8 mouse cellular contexts compared by ENCODE assay signal in the genomic region with DNA sequence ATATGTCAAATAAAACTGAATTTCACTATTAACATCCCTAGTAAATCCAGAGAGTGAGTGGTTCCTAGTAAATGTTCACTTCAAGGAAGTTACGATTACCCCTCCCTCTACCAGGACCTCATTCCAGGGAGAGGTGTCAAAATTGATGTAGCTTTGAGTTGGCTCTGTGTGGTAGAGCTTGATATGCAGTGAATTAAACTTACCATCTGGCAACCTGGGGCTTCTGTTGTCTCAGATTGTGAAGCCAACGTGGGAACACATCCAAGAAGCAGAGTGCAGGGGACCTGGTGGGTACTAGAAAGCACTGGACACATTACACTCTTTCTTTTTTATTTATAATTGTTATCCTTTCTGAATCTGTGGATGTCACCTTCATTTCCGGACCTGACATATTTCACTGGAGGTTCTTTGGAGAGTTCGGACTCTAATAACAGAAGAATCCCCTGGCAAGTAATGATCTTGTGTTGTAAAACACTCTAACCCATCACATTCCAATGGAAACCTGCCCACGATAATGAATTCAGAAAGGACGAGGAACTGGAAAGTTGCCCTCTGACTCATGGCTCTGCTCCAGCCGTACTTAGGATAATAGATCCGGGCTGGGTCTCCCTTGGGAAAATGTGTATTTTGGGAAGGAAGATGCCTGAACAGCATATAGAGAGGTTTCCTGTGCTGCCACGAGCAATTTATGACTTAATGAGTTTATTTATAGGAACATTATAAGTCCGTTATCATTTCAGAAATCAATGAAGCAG.
DNase-seq lines count a peak whose midpoint lies in the region; ATAC-seq lines count a peak whose summit lies in the region.

No protein-coding gene starts in this region.

- H3K27me3 ChIP-seq in hindbrain, embryonic 16.5 days (replicated peaks; ENCODE audit: control insufficient read depth, insufficient read depth, low read length), result no peaks in the 10 kb centered on the region
- H3K27me3 ChIP-seq in hindbrain, embryonic 12.5 days, result no peaks in the 10 kb centered on the region
- H3K27me3 ChIP-seq in embryonic facial prominence, embryonic 14.5 days (replicated peaks; ENCODE audit: control insufficient read depth, insufficient read depth, low read length), result no peaks in the 10 kb centered on the region

- H3K36me3 ChIP-seq in hindbrain, embryonic 16.5 days (ENCODE audit: control insufficient read depth, insufficient read depth, low read length), result no peaks in the 10 kb centered on the region
- no peaks in the 10 kb centered on the region for H3K36me3 ChIP-seq in hindbrain, embryonic 12.5 days
- no peaks in the 10 kb centered on the region for H3K36me3 ChIP-seq in embryonic facial prominence, embryonic 14.5 days (ENCODE audit: control insufficient read depth, insufficient read depth, low read length)

- no peaks in the 10 kb centered on the region for H3K9me3 ChIP-seq in hindbrain, embryonic 16.5 days (ENCODE audit: control insufficient read depth, low read length)
- no peaks in the 10 kb centered on the region for H3K9me3 ChIP-seq in hindbrain, embryonic 12.5 days (replicated peaks)
- H3K9me3 ChIP-seq in embryonic facial prominence, embryonic 14.5 days (ENCODE audit: control insufficient read depth, low read length), result no peaks in the 10 kb centered on the region

- no peak overlapping the region for H3K9ac ChIP-seq in hindbrain, embryonic 16.5 days (ENCODE audit: low read depth, low read length)
- H3K9ac ChIP-seq in hindbrain, embryonic 12.5 days, result no peak overlapping the region
- no peak overlapping the region for H3K9ac ChIP-seq in embryonic facial prominence, embryonic 14.5 days (ENCODE audit: low read depth, low read length)

- WGBS in hindbrain, embryonic 16.5 days, result 32% methylated on average over 10 of the region's 10 CpGs
- WGBS in hindbrain, embryonic 12.5 days, result 62% methylated on average over 10 of the region's 10 CpGs
- WGBS in embryonic facial prominence, embryonic 14.5 days, result 33% methylated on average over 10 of the region's 10 CpGs

- H3K4me2 ChIP-seq in hindbrain, embryonic 16.5 days (ENCODE audit: low read length), result peak overlapping the region; percentile 4; the same call in 1 of the 2 replicates
- no peak overlapping the region for H3K4me2 ChIP-seq in hindbrain, embryonic 12.5 days (replicated peaks)
- no peak overlapping the region for H3K4me2 ChIP-seq in embryonic facial prominence, embryonic 14.5 days (ENCODE audit: low read depth, low read length)

- peak; percentile 91 for ATAC-seq in hindbrain, embryonic 16.5 days
- ATAC-seq in hindbrain, embryonic 12.5 days (ENCODE audit: low FRiP score), result no peak
- ATAC-seq in embryonic facial prominence, embryonic 14.5 days (ENCODE audit: low read depth), result no peak

- peak; percentile 31 for DNase-seq in adrenal gland, postnatal 10 days
- peak; percentile 78 for DNase-seq in embryonic facial prominence, embryonic 14.5 days (ENCODE audit: low spot score)
- peak; percentile 64 to 70 for DNase-seq in kidney, postnatal 36 days
- DNase-seq in spleen, adult 18-20 months, result no peak
- DNase-seq in right cerebral cortex, postnatal 14 days, result no peak
- no peak for DNase-seq in urinary bladder, adult 2 months (ENCODE audit: low spot score)

- no peak overlapping the region for H3K27ac ChIP-seq in hindbrain, embryonic 16.5 days (ENCODE audit: low read depth, low read length)
- H3K27ac ChIP-seq in hindbrain, embryonic 12.5 days, result no peak overlapping the region
- H3K27ac ChIP-seq in embryonic facial prominence, embryonic 14.5 days (replicated peaks; ENCODE audit: low read depth, low read length), result no peak overlapping the region

- no peak overlapping the region for H3K4me3 ChIP-seq in hindbrain, embryonic 16.5 days (ENCODE audit: low read length)
- H3K4me3 ChIP-seq in hindbrain, embryonic 12.5 days, result no peak overlapping the region
- no peak overlapping the region for H3K4me3 ChIP-seq in embryonic facial prominence, embryonic 14.5 days (ENCODE audit: low read depth, low read length)

- H3K4me1 ChIP-seq in hindbrain, embryonic 16.5 days (ENCODE audit: control insufficient read depth, insufficient read depth, low read depth, low read length), result no peaks in the 10 kb centered on the region; the same call in 1 of the 2 replicates
- H3K4me1 ChIP-seq in hindbrain, embryonic 12.5 days, result no peaks in the 10 kb centered on the region
- H3K4me1 ChIP-seq in embryonic facial prominence, embryonic 14.5 days (ENCODE audit: control insufficient read depth, insufficient read depth, low read length), result peaks cover 11% of the 10 kb centered on the region

Comparison
In these comparisons a context has a peak if more than half of its experiments do, and no peak if none do; other contexts are left out.
1. DNase-seq: peak in adrenal gland, postnatal 10 days (single experiment), embryonic facial prominence, embryonic 14.5 days (single experiment) and kidney, postnatal 36 days (2 of 2); none in spleen, adult 18-20 months (0 of 2), right cerebral cortex, postnatal 14 days (single experiment) and urinary bladder, adult 2 months (single experiment).